Mouse (Mus musculus): ENCODE measurements around the gene Prx. TPM values are rescaled to one million over a fixed set of nuclear protein-coding genes. Genes with fewer than 3 reads are reported as not detected.

Gene Prx
- polyA plus RNA-seq, 1 experiment, result 2.0 TPM

- no peak for TF ChIP-seq POLR2A (IDR thresholded peaks at IDR 0.05; ENCODE audit: control insufficient read depth, extremely low read depth, insufficient read depth, low read length, poor library complexity)
- no peak for TF ChIP-seq CTCF (IDR thresholded peaks at IDR 0.05; ENCODE audit: borderline replicate concordance, control insufficient read depth, extremely low read depth, insufficient read depth, low read length, poor library complexity)
- 88% methylated on average over 6 of the region's 6 CpGs for WGBS
- Histone ChIP-seq H3K4me3 (ENCODE audit: control insufficient read depth, insufficient read depth, low read length) (no peak overlapping the region), H3K27me3 (ENCODE audit: control insufficient read depth, insufficient read depth, low read length) (no peaks in the 10 kb centered on the region), H3K4me1 (replicated peaks; ENCODE audit: control insufficient read depth, insufficient read depth, low read length) (peaks cover 12% of the 10 kb centered on the region), H3K27ac (ENCODE audit: control insufficient read depth, insufficient read depth, low read length) (no peak overlapping the region), H3K36me3 (ENCODE audit: control insufficient read depth, insufficient read depth, low read length) (peaks cover 58% of the 10 kb centered on the region)
- DNase-seq, result no peak
Measured at GRCm38 (mm10) chr7:27536618-27537017, 37.5 kb downstream of the Prx start.

GRCm38 (mm10) chr7:27537998-27538397 lies 38.9 kb downstream of the Prx start:
- Histone ChIP-seq H3K27ac (ENCODE audit: control insufficient read depth, insufficient read depth, low read length) (no peak overlapping the region), H3K27me3 (ENCODE audit: control insufficient read depth, insufficient read depth, low read length) (no peaks in the 10 kb centered on the region), H3K4me1 (replicated peaks; ENCODE audit: control insufficient read depth, insufficient read depth, low read length) (peaks cover 19% of the 10 kb centered on the region), H3K36me3 (ENCODE audit: control insufficient read depth, insufficient read depth, low read length) (peaks cover 45% of the 10 kb centered on the region), H3K4me3 (ENCODE audit: control insufficient read depth, insufficient read depth, low read length) (no peak overlapping the region)
- DNase-seq, result no peak
- TF ChIP-seq CTCF (IDR thresholded peaks at IDR 0.05; ENCODE audit: borderline replicate concordance, control insufficient read depth, extremely low read depth, insufficient read depth, low read length, poor library complexity) (no peak), POLR2A (IDR thresholded peaks at IDR 0.05; ENCODE audit: control insufficient read depth, extremely low read depth, insufficient read depth, low read length, poor library complexity) (no peak)
- 93% methylated on average over 8 of the region's 8 CpGs for WGBS

GRCm38 (mm10) chr7:27538797-27539196 lies 39.7 kb downstream of the Prx start:
- no peak overlapping the region for H3K27ac ChIP-seq (ENCODE audit: control insufficient read depth, insufficient read depth, low read length)
- no peak for TF ChIP-seq POLR2A (IDR thresholded peaks at IDR 0.05; ENCODE audit: control insufficient read depth, extremely low read depth, insufficient read depth, low read length, poor library complexity)
- peaks cover 21% of the 10 kb centered on the region for H3K4me1 ChIP-seq (replicated peaks; ENCODE audit: control insufficient read depth, insufficient read depth, low read length)
- H3K36me3 ChIP-seq (ENCODE audit: control insufficient read depth, insufficient read depth, low read length), result peaks cover 37% of the 10 kb centered on the region
- no peaks in the 10 kb centered on the region for H3K27me3 ChIP-seq (ENCODE audit: control insufficient read depth, insufficient read depth, low read length)
- H3K4me3 ChIP-seq (ENCODE audit: control insufficient read depth, insufficient read depth, low read length), result no peak overlapping the region
- WGBS, result 96% methylated on average over 2 of the region's 2 CpGs
- DNase-seq, result no peak

- WGBS, result 81% methylated on average over 2 of the region's 2 CpGs
- DNase-seq, result no peak
- Histone ChIP-seq H3K4me3 (ENCODE audit: control insufficient read depth, insufficient read depth, low read length) (no peak overlapping the region), H3K27ac (ENCODE audit: control insufficient read depth, insufficient read depth, low read length) (no peak overlapping the region), H3K36me3 (ENCODE audit: control insufficient read depth, insufficient read depth, low read length) (peaks cover 24% of the 10 kb centered on the region), H3K27me3 (ENCODE audit: control insufficient read depth, insufficient read depth, low read length) (no peaks in the 10 kb centered on the region), H3K4me1 (replicated peaks; ENCODE audit: control insufficient read depth, insufficient read depth, low read length) (peaks cover 29% of the 10 kb centered on the region)
- no peak for TF ChIP-seq POLR2A (IDR thresholded peaks at IDR 0.05; ENCODE audit: control insufficient read depth, extremely low read depth, insufficient read depth, low read length, poor library complexity)
- no peak for TF ChIP-seq CTCF (IDR thresholded peaks at IDR 0.05; ENCODE audit: borderline replicate concordance, control insufficient read depth, extremely low read depth, insufficient read depth, low read length, poor library complexity)
Measured at GRCm38 (mm10) chr7:27540521-27540920, 41.4 kb downstream of the Prx start.

GRCm38 (mm10) chr7:27540935-27541334 lies 41.8 kb downstream of the Prx start:
- TF ChIP-seq CTCF (IDR thresholded peaks at IDR 0.05; ENCODE audit: borderline replicate concordance, control insufficient read depth, extremely low read depth, insufficient read depth, low read length, poor library complexity) (no peak), POLR2A (IDR thresholded peaks at IDR 0.05; ENCODE audit: control insufficient read depth, extremely low read depth, insufficient read depth, low read length, poor library complexity) (no peak)
- Histone ChIP-seq H3K36me3 (ENCODE audit: control insufficient read depth, insufficient read depth, low read length) (peaks cover 21% of the 10 kb centered on the region), H3K4me3 (ENCODE audit: control insufficient read depth, insufficient read depth, low read length) (no peak overlapping the region), H3K4me1 (replicated peaks; ENCODE audit: control insufficient read depth, insufficient read depth, low read length) (peaks cover 30% of the 10 kb centered on the region), H3K27me3 (ENCODE audit: control insufficient read depth, insufficient read depth, low read length) (no peaks in the 10 kb centered on the region), H3K27ac (ENCODE audit: control insufficient read depth, insufficient read depth, low read length) (no peak overlapping the region)
- 83% methylated on average over 6 of the region's 6 CpGs for WGBS
- DNase-seq, result peak; percentile 16

GRCm38 (mm10) chr7:27541431-27541830 lies 42.3 kb downstream of the Prx start:
- DNase-seq, result peak; percentile 95
- Histone ChIP-seq H3K27ac (ENCODE audit: control insufficient read depth, insufficient read depth, low read length) (peak overlapping the region; percentile 91), H3K27me3 (ENCODE audit: control insufficient read depth, insufficient read depth, low read length) (no peaks in the 10 kb centered on the region), H3K4me3 (ENCODE audit: control insufficient read depth, insufficient read depth, low read length) (peak overlapping the region; percentile 81), H3K4me1 (replicated peaks; ENCODE audit: control insufficient read depth, insufficient read depth, low read length) (peaks cover 32% of the 10 kb centered on the region), H3K36me3 (ENCODE audit: control insufficient read depth, insufficient read depth, low read length) (peaks cover 16% of the 10 kb centered on the region)
- peak; percentile 80 for TF ChIP-seq POLR2A (IDR thresholded peaks at IDR 0.05; ENCODE audit: control insufficient read depth, extremely low read depth, insufficient read depth, low read length, poor library complexity)
- peak; percentile 40; the same call in 1 of the 2 replicates for TF ChIP-seq CTCF (IDR thresholded peaks at IDR 0.05; ENCODE audit: borderline replicate concordance, control insufficient read depth, extremely low read depth, insufficient read depth, low read length, poor library complexity)
- WGBS, result 10% methylated on average over 16 of the region's 16 CpGs

GRCm38 (mm10) chr7:27541922-27542321 lies 42.8 kb downstream of the Prx start:
- Histone ChIP-seq H3K27me3 (ENCODE audit: control insufficient read depth, insufficient read depth, low read length) (no peaks in the 10 kb centered on the region), H3K4me1 (replicated peaks; ENCODE audit: control insufficient read depth, insufficient read depth, low read length) (peaks cover 34% of the 10 kb centered on the region), H3K27ac (ENCODE audit: control insufficient read depth, insufficient read depth, low read length) (peak overlapping the region; percentile 91), H3K36me3 (ENCODE audit: control insufficient read depth, insufficient read depth, low read length) (peaks cover 13% of the 10 kb centered on the region), H3K4me3 (ENCODE audit: control insufficient read depth, insufficient read depth, low read length) (peak overlapping the region; percentile 81)
- DNase-seq, result peak; percentile 25
- TF ChIP-seq POLR2A (IDR thresholded peaks at IDR 0.05; ENCODE audit: control insufficient read depth, extremely low read depth, insufficient read depth, low read length, poor library complexity), result no peak
- TF ChIP-seq CTCF (IDR thresholded peaks at IDR 0.05; ENCODE audit: borderline replicate concordance, control insufficient read depth, extremely low read depth, insufficient read depth, low read length, poor library complexity), result no peak
- WGBS, result 5% methylated on average over 5 of the region's 5 CpGs

All from thymus, adult 2 months (tissue).